Mouse (Mus musculus) heart, embryonic 12.5 days (tissue): Measurements from ENCODE around the gene Cdc20b. TPM values are rescaled to one million over a fixed set of nuclear protein-coding genes. Genes with fewer than 3 reads are reported as not detected.

ENCODE experiments used
- ATAC-seq: fragments of 200-750 bp; cut with Nextera tagmentation; 2 replicates; pipeline ENCODE4 v1.8.0; 2017; ENCODE audit warnings: moderate TSS enrichment, moderate library complexity; ENCODE audit not compliant: insufficient number of reproducible peaks, low FRiP score
- H3K27ac ChIP-seq: fragments of 300-500 bp; sonication (generic); 2 replicates; pipeline ENCODE4 v1.5.1; 2016; ENCODE audit warnings: mild to moderate bottlenecking, moderate library complexity; ENCODE audit not compliant: poor library complexity, severe bottlenecking
- H3K27me3 ChIP-seq: fragments of 300-500 bp; sonication (generic); replicated peaks from 2 replicates; pipeline ENCODE4 v1.6.1; 2016; ENCODE audit warnings: mild to moderate bottlenecking, moderate library complexity
- H3K36me3 ChIP-seq: fragments of 300-500 bp; sonication (generic); 2 replicates; pipeline ENCODE4 v1.6.1; 2016; ENCODE audit warnings: mild to moderate bottlenecking, moderate library complexity
- H3K4me1 ChIP-seq: fragments of 300-500 bp; sonication (generic); replicated peaks from 2 replicates; pipeline ENCODE4 v1.6.1; 2016; ENCODE audit warnings: mild to moderate bottlenecking
- H3K4me2 ChIP-seq: fragments of 300-500 bp; sonication (generic); 2 replicates; pipeline ENCODE4 v1.6.1; 2016; ENCODE audit warnings: mild to moderate bottlenecking, moderate library complexity
- H3K4me3 ChIP-seq: fragments of 300-500 bp; sonication (generic); 2 replicates; pipeline ENCODE4 v1.5.1; 2016; ENCODE audit warnings: mild to moderate bottlenecking
- H3K9ac ChIP-seq: fragments of 300-500 bp; sonication (generic); 2 replicates; pipeline ENCODE4 v1.6.1; 2016; ENCODE audit warnings: mild to moderate bottlenecking, moderate library complexity
- H3K9me3 ChIP-seq: fragments of 300-500 bp; sonication (generic); replicated peaks from 2 replicates; pipeline ENCODE4 v1.6.1; 2016; ENCODE audit warnings: mild to moderate bottlenecking, moderate library complexity
- WGBS: fragments of 180-500 bp; shearing (Covaris S2); methylation state at CpG from one replicate; pipeline ENCODE4 v1.1.7; 2016; 5-methylcytosine and 5-hydroxymethylcytosine counted together
- microRNA counts: library from miRNA; unstranded; fragments of <30 nt; microRNA quantifications from one replicate; lab custom pipeline; 2017
- microRNA-seq: library from miRNA; unstranded; fragments of <30 nt; microRNA quantifications from one replicate; pipeline ENCODE4, GENCODE M21; 2017
- polyA plus RNA-seq: library from polyadenylated mRNA; unstranded; fragments of >200 nt; fragmentation: Nextera tagmentation; extraction: Ambion mirVana; gene quantifications from 2 replicates; pipeline ENCODE4 v1.2.1, GENCODE M21; 2016

The Cdc20b gene
- polyA plus RNA-seq, 1 experiment from 2014 or later: not detected

DNA sequence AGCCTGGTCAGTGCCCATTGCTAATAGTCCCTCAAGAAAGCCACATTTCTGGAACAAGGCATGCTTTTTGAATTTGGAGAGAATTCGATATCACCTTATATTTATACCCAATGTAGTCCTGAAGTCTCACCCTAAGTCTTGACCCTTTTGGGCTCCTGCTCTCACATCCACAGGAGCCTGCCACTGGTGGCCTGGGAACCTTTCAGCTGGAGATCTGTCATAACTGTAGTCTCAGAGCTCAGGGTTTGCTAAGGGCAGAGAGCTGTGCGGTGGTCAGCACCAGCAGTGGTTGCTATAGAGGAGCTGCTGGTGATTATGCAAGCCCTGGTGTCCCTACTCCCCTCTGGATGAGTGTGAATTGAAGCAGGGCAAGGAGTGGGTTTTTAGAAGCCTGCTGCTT, 63.5 kb downstream of the Cdc20b start:
- Histone ChIP-seq H3K27ac (no peak overlapping the region), H3K4me2 (no peak overlapping the region), H3K4me3 (no peak overlapping the region), H3K27me3 (no peaks in the 10 kb centered on the region), H3K36me3 (no peaks in the 10 kb centered on the region), H3K9me3 (no peaks in the 10 kb centered on the region), H3K9ac (no peak overlapping the region), H3K4me1 (no peaks in the 10 kb centered on the region; the same call in 1 of the 2 replicates)
- ATAC-seq: no peak
- 81% methylated on average over 2 of the region's 2 CpGs for WGBS

GRCm38 (mm10) chr13:113100879-113101278, 66.0 kb downstream of the Cdc20b start, which contains the start of gene Gzma:
Gzma (minus strand) TSS chr13:113100981.
- no peaks in the 10 kb centered on the region for H3K36me3 ChIP-seq
- no peaks in the 10 kb centered on the region for H3K27me3 ChIP-seq
- no peaks in the 10 kb centered on the region for H3K4me1 ChIP-seq
- WGBS: 85% methylated on average over 6 of the region's 6 CpGs
- no peaks in the 10 kb centered on the region for H3K9me3 ChIP-seq
- ATAC-seq: no peak
- H3K4me2 ChIP-seq: no peak within 1 kb of the TSS
- no peak within 1 kb of the TSS for H3K4me3 ChIP-seq
- H3K27ac ChIP-seq: no peak within 1 kb of the TSS
- no peak within 1 kb of the TSS for H3K9ac ChIP-seq

GRCm38 (mm10) chr13:113101804-113102203, 66.9 kb downstream of the Cdc20b start:
- Histone ChIP-seq H3K9me3 (no peaks in the 10 kb centered on the region), H3K27me3 (no peaks in the 10 kb centered on the region), H3K4me3 (no peak overlapping the region), H3K9ac (no peak overlapping the region), H3K36me3 (no peaks in the 10 kb centered on the region), H3K27ac (no peak overlapping the region), H3K4me2 (no peak overlapping the region), H3K4me1 (no peaks in the 10 kb centered on the region)
- no peak for ATAC-seq
- WGBS: 61% methylated on average over 10 of the region's 10 CpGs

DNA sequence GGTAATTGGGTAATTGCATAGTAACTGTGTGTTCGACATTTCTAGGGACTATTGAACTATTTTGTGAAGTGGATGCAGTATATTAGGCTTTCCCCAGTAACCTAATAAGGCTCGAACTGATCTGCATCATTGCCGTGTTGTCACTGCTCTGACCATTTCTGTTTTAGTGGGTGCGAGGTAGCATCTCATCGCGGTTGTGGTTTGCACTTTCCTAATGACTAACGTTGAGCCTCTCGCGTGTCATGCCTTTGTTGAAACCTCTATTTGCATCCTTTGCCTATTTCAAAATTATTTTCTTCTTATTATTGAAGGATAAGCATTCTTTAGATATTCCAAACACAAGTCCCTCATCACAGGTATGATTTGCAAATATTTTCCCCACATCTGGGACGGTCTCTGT, 69.8 kb downstream of the Cdc20b start:
- H3K27ac ChIP-seq: no peak overlapping the region
- no peaks in the 10 kb centered on the region for H3K4me1 ChIP-seq
- H3K9me3 ChIP-seq: no peaks in the 10 kb centered on the region
- no peak overlapping the region for H3K4me3 ChIP-seq
- H3K36me3 ChIP-seq: no peaks in the 10 kb centered on the region
- ATAC-seq: no peak
- WGBS: 80% methylated on average over 10 of the region's 10 CpGs
- no peak overlapping the region for H3K9ac ChIP-seq
- no peak overlapping the region for H3K4me2 ChIP-seq
- H3K27me3 ChIP-seq: no peaks in the 10 kb centered on the region

DNA sequence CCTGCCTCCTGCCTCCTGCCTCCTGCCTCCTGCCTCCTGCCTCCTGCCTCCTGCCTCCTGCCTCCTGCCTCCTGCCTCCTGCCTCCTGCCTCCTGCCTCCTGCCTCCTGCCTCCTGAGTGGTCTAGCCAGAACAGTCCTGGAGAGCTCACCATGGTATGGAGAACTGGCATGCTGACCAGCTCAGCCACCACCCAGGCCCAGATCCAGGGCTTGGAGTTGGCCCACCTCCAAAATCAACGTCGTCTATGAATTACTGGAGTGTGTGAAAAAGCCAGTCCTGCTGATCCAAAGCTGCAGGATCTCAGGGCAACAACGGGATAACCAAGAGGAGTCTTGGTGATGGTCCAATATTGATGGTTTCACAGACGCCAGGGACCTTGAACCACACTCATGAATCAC, 84.1 kb downstream of the Cdc20b start:
- H3K9me3 ChIP-seq: no peaks in the 10 kb centered on the region
- ATAC-seq: no peak
- no peaks in the 10 kb centered on the region for H3K4me1 ChIP-seq
- 51% methylated on average over 4 of the region's 4 CpGs for WGBS
- H3K4me2 ChIP-seq: no peak overlapping the region
- no peaks in the 10 kb centered on the region for H3K36me3 ChIP-seq
- no peak overlapping the region for H3K9ac ChIP-seq
- no peak overlapping the region for H3K27ac ChIP-seq
- H3K4me3 ChIP-seq: no peak overlapping the region
- no peaks in the 10 kb centered on the region for H3K27me3 ChIP-seq

DNA sequence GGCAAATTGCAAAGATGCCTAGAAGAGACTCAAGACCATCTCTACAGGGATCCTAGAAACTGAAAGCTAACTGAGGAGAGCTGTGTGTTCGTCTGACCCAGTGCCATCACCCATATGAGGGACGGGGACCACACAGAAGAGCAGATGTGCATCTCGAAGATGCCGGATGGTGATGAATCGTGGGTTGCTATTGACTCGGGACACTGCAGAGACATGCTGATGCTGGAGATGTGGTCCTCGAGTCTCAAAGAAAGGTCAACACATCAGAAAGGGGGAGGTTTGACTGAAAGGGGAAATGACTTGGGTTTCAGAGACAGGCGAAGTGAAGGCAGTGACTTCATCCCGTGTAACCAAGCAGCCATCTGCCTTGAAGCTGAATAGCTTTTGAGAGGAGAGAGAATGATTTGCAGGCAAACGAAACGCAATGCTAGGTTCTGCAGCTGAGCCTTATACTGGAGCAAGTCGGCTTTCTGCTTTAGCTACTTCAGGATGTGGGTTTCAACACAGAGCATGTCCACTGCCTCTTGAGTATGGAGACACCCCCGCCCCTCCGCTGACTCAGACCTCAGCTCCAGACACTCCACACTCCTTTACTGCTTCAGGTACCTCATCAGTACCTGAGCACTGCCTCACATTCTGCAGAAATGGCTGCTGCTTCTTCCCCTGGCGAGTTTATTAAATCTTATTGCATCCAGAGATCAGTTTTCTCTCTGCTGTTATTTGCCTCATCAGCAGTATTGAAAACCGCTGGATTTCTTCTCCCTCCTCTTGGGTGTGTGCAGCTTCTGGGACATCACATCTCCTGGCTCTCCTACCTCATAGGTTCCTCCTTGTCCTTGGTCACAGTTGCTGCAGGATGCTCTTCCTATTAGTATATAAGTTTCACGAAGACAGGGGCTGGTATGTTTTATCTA, 85.7 kb downstream of the Cdc20b start:
- 84% methylated on average over 17 of the region's 17 CpGs for WGBS
- ATAC-seq: no peak
- Histone ChIP-seq H3K4me3 (no peak overlapping the region), H3K9me3 (no peaks in the 10 kb centered on the region), H3K4me2 (no peak overlapping the region), H3K9ac (no peak overlapping the region), H3K27me3 (no peaks in the 10 kb centered on the region), H3K27ac (no peak overlapping the region), H3K36me3 (no peaks in the 10 kb centered on the region), H3K4me1 (no peaks in the 10 kb centered on the region)

GRCm38 (mm10) chr13:113121326-113121725, 86.4 kb downstream of the Cdc20b start:
- no peaks in the 10 kb centered on the region for H3K9me3 ChIP-seq
- H3K4me3 ChIP-seq: no peak overlapping the region
- H3K9ac ChIP-seq: no peak overlapping the region
- ATAC-seq: no peak
- H3K27ac ChIP-seq: no peak overlapping the region
- WGBS: 87% methylated on average over 14 of the region's 14 CpGs
- H3K4me2 ChIP-seq: no peak overlapping the region
- no peaks in the 10 kb centered on the region for H3K36me3 ChIP-seq
- no peaks in the 10 kb centered on the region for H3K27me3 ChIP-seq
- H3K4me1 ChIP-seq: no peaks in the 10 kb centered on the region

- no peak overlapping the region for H3K9ac ChIP-seq
- H3K27ac ChIP-seq: no peak overlapping the region
- no peaks in the 10 kb centered on the region for H3K4me1 ChIP-seq
- no peaks in the 10 kb centered on the region for H3K9me3 ChIP-seq
- no peaks in the 10 kb centered on the region for H3K36me3 ChIP-seq
- no peak for ATAC-seq
- H3K27me3 ChIP-seq: no peaks in the 10 kb centered on the region
- no peak overlapping the region for H3K4me3 ChIP-seq
- 84% methylated on average over 1 of the region's 1 CpGs for WGBS
- H3K4me2 ChIP-seq: no peak overlapping the region
Observed at GRCm38 (mm10) chr13:113129974-113130373, 95.1 kb downstream of the Cdc20b start.

DNA sequence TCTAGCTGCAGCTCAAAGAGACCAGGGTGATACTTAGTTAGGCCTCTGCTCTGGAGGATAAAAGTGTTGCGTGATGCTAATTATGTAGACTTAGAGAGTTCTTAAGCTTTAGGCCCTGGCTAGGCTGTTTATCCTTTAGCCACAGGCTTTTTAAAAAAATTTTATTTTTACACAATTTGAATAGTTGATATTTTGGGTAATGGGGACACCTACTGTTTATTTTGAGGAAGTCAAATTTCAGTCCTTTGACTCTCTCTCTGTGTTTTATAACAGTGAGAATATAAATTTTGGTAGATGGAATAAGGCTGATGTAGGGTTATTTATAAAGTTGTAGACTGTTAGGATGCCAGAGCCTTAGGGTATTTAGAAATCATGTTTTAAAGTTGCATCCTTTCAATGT, 104.7 kb downstream of the Cdc20b start:
- Histone ChIP-seq H3K4me2 (no peak overlapping the region), H3K9ac (no peak overlapping the region), H3K4me1 (no peaks in the 10 kb centered on the region), H3K36me3 (no peaks in the 10 kb centered on the region), H3K4me3 (no peak overlapping the region), H3K9me3 (no peaks in the 10 kb centered on the region), H3K27me3 (no peaks in the 10 kb centered on the region), H3K27ac (no peak overlapping the region)
- no peak for ATAC-seq
- WGBS: 82% methylated on average over 1 of the region's 1 CpGs

MicroRNAs within 50 kb of the gene (microRNA counts, 519-probe panel; counts per million panel counts)
- microRNA mmu-miR-449a (lab: Ali Mortazavi, UCI) (not detected), microRNA mmu-miR-449b (lab: Ali Mortazavi, UCI) (not detected), microRNA mmu-miR-449c (lab: Ali Mortazavi, UCI) (not detected)

Small RNA genes lying within 50 kb of the gene (microRNA-seq; reads per million reads assigned to microRNA genes)
- gene Mir449a (19.1 reads per million, percentile 33 among the genes with 10 or more reads in this experiment), gene Mir449b (not detected), gene Mir449c (not detected)

Other genes starting within 250 kb of the Cdc20b start
- 46.9 and 49.0 TPM in 2 replicates for gene Plpp1, start 234.3 kb upstream of the Cdc20b start, polyA plus RNA-seq
- gene Mtrex, start 107.7 kb upstream of the Cdc20b start, polyA plus RNA-seq: 58.3 and 60.6 TPM in 2 replicates
- 18.0 and 19.7 TPM in 2 replicates for gene Dhx29, start 107.7 kb upstream of the Cdc20b start, polyA plus RNA-seq
- 0.14 TPM in 1 of 2 replicates, not detected in the other for gene Ccno, start 47.3 kb upstream of the Cdc20b start, polyA plus RNA-seq
- gene Mcidas, start 41.3 kb upstream of the Cdc20b start, polyA plus RNA-seq: not detected in 2 replicates
- gene Gpx8, start 11.3 kb downstream of the Cdc20b start, polyA plus RNA-seq: 142 and 148 TPM in 2 replicates
- gene Gzma, start 65.9 kb downstream of the Cdc20b start, polyA plus RNA-seq: not detected in 2 replicates
- gene Esm1, start 174.5 kb downstream of the Cdc20b start, polyA plus RNA-seq: 1.0 and 1.5 TPM in 2 replicates
- gene Gzmk, start 190.8 kb downstream of the Cdc20b start, polyA plus RNA-seq: not detected in 2 replicates